Mouse (Mus musculus) hindbrain, embryonic 15.5 days (tissue): ENCODE data around the gene Atf6. TPM values are rescaled to one million over a fixed set of nuclear protein-coding genes. Genes with fewer than 3 reads are reported as not detected.

Experiments
- ATAC-seq: fragments of 200-750 bp; cut with Nextera tagmentation; 2 replicates; pipeline ENCODE4 v1.8.0; 2017; ENCODE audit warnings: low read depth, moderate number of reproducible peaks, moderate TSS enrichment; ENCODE audit not compliant: low FRiP score
- H3K27ac ChIP-seq: fragments of 300-500 bp; sonication (generic); replicated peaks from 2 replicates; pipeline ENCODE4 v1.5.1; 2015; ENCODE audit warnings: mild to moderate bottlenecking, inconsistent platforms
- H3K27me3 ChIP-seq: fragments of 300-500 bp; sonication (generic); 2 replicates; pipeline ENCODE4 v1.6.1; 2015; ENCODE audit warnings: control low read depth, inconsistent platforms
- H3K36me3 ChIP-seq: fragments of 300-500 bp; sonication (generic); 2 replicates; pipeline ENCODE4 v1.6.1; 2015; ENCODE audit warnings: control low read depth, inconsistent platforms
- H3K4me1 ChIP-seq: fragments of 300-500 bp; sonication (generic); replicated peaks from 2 replicates; pipeline ENCODE4 v1.6.1; 2015; ENCODE audit warnings: control low read depth, inconsistent platforms
- H3K4me2 ChIP-seq: fragments of 300-500 bp; sonication (generic); 2 replicates; pipeline ENCODE4 v1.6.1; 2015; ENCODE audit warnings: moderate library complexity, mild to moderate bottlenecking, inconsistent platforms
- H3K4me3 ChIP-seq: fragments of 300-500 bp; sonication (generic); 2 replicates; pipeline ENCODE4 v1.5.1; 2015; ENCODE audit warnings: mild to moderate bottlenecking, inconsistent platforms
- H3K9ac ChIP-seq: fragments of 300-500 bp; sonication (generic); 2 replicates; pipeline ENCODE4 v1.6.1; 2015; ENCODE audit warnings: inconsistent platforms
- H3K9me3 ChIP-seq: fragments of 300-500 bp; sonication (generic); 2 replicates; pipeline ENCODE4 v1.6.1; 2016; ENCODE audit warnings: control low read depth, inconsistent platforms
- WGBS: fragments of 180-500 bp; shearing (Covaris S2); methylation state at CpG from one replicate; pipeline ENCODE4 v1.1.7; 2015; 5-methylcytosine and 5-hydroxymethylcytosine counted together
- polyA plus RNA-seq: library from polyadenylated mRNA; unstranded; fragments of >200 nt; fragmentation: Nextera tagmentation; extraction: Ambion mirVana; gene quantifications from 2 replicates; pipeline ENCODE4 v1.2.1, GENCODE M21; 2015

The Atf6 gene
- polyA plus RNA-seq, 1 experiment from 2014 or later, result 7.6 TPM

- no peaks in the 10 kb centered on the region for H3K4me1 ChIP-seq
- no peaks in the 10 kb centered on the region for H3K27me3 ChIP-seq
- H3K4me3 ChIP-seq, result no peak overlapping the region
- no peak overlapping the region for H3K4me2 ChIP-seq
- H3K27ac ChIP-seq, result no peak overlapping the region
- no peak for ATAC-seq
- WGBS, result 88% methylated on average over 2 of the region's 2 CpGs
- H3K36me3 ChIP-seq, result no peaks in the 10 kb centered on the region
- H3K9me3 ChIP-seq, result no peaks in the 10 kb centered on the region
- H3K9ac ChIP-seq, result no peak overlapping the region
Measured at GRCm38 (mm10) chr1:170858872-170859271, 8.7 kb downstream of the Atf6 start.

- H3K36me3 ChIP-seq, result no peaks in the 10 kb centered on the region
- 90% methylated on average over 2 of the region's 2 CpGs for WGBS
- H3K9ac ChIP-seq, result no peak overlapping the region
- no peak overlapping the region for H3K4me3 ChIP-seq
- no peaks in the 10 kb centered on the region for H3K4me1 ChIP-seq
- no peak overlapping the region for H3K27ac ChIP-seq
- no peaks in the 10 kb centered on the region for H3K9me3 ChIP-seq
- H3K4me2 ChIP-seq, result no peak overlapping the region
- no peak for ATAC-seq
- no peaks in the 10 kb centered on the region for H3K27me3 ChIP-seq
Measured at GRCm38 (mm10) chr1:170857369-170857768, 10.2 kb downstream of the Atf6 start.

- no peak for ATAC-seq
- Histone ChIP-seq H3K27me3 (no peaks in the 10 kb centered on the region), H3K4me2 (no peak overlapping the region), H3K36me3 (0 out of 2 replicates have a peak, but pooled peaks cover 5% of the 10 kb centered on the region), H3K4me3 (no peak overlapping the region), H3K27ac (no peak overlapping the region), H3K9me3 (no peaks in the 10 kb centered on the region), H3K9ac (no peak overlapping the region), H3K4me1 (no peaks in the 10 kb centered on the region)
- 93% methylated on average over 13 of the region's 13 CpGs for WGBS
Measured at GRCm38 (mm10) chr1:170855056-170855760, 12.4 kb downstream of the Atf6 start.

- Histone ChIP-seq H3K9ac (no peak overlapping the region), H3K4me1 (no peaks in the 10 kb centered on the region), H3K27me3 (no peaks in the 10 kb centered on the region), H3K4me2 (no peak overlapping the region), H3K9me3 (no peaks in the 10 kb centered on the region), H3K27ac (no peak overlapping the region), H3K36me3 (0 out of 2 replicates have a peak, but pooled peaks cover 6% of the 10 kb centered on the region), H3K4me3 (no peak overlapping the region)
- 96% methylated on average over 3 of the region's 3 CpGs for WGBS
- no peak for ATAC-seq
Measured at GRCm38 (mm10) chr1:170853604-170854003, 14.0 kb downstream of the Atf6 start.

GRCm38 (mm10) chr1:170850637-170851624 lies 16.6 kb downstream of the Atf6 start:
- Histone ChIP-seq H3K4me3 (no peak overlapping the region), H3K9me3 (no peaks in the 10 kb centered on the region), H3K9ac (no peak overlapping the region), H3K36me3 (0 out of 2 replicates have a peak, but pooled peaks cover 6% of the 10 kb centered on the region), H3K27me3 (no peaks in the 10 kb centered on the region), H3K27ac (no peak overlapping the region), H3K4me1 (no peaks in the 10 kb centered on the region), H3K4me2 (no peak overlapping the region)
- no peak for ATAC-seq
- 96% methylated on average over 23 of the region's 23 CpGs for WGBS

- Histone ChIP-seq H3K27ac (no peak overlapping the region), H3K9me3 (no peaks in the 10 kb centered on the region), H3K36me3 (0 out of 2 replicates have a peak, but pooled peaks cover 6% of the 10 kb centered on the region), H3K27me3 (no peaks in the 10 kb centered on the region), H3K4me3 (no peak overlapping the region), H3K4me1 (no peaks in the 10 kb centered on the region), H3K9ac (no peak overlapping the region), H3K4me2 (no peak overlapping the region)
- no peak for ATAC-seq
- 94% methylated on average over 2 of the region's 2 CpGs for whole genome bisulfite sequencing
Measured at GRCm38 (mm10) chr1:170850007-170850406, 17.6 kb downstream of the Atf6 start.

- no peak overlapping the region for H3K27ac ChIP-seq
- H3K9me3 ChIP-seq, result no peaks in the 10 kb centered on the region
- no peak overlapping the region for H3K4me2 ChIP-seq
- no peak for ATAC-seq
- no peaks in the 10 kb centered on the region for H3K4me1 ChIP-seq
- H3K9ac ChIP-seq, result no peak overlapping the region
- H3K36me3 ChIP-seq, result 0 out of 2 replicates have a peak, but pooled peaks cover 6% of the 10 kb centered on the region
- 55% methylated on average over 10 of the region's 10 CpGs for WGBS
- H3K27me3 ChIP-seq, result no peaks in the 10 kb centered on the region
- H3K4me3 ChIP-seq, result no peak overlapping the region
Measured at GRCm38 (mm10) chr1:170845448-170846307, 21.9 kb downstream of the Atf6 start.

GRCm38 (mm10) chr1:170844380-170844779 lies 23.2 kb downstream of the Atf6 start:
- WGBS, result 59% methylated on average over 8 of the region's 8 CpGs
- H3K4me2 ChIP-seq, result no peak overlapping the region
- H3K4me1 ChIP-seq, result no peaks in the 10 kb centered on the region
- ATAC-seq, result no peak
- H3K4me3 ChIP-seq, result no peak overlapping the region
- H3K27me3 ChIP-seq, result no peaks in the 10 kb centered on the region
- no peaks in the 10 kb centered on the region for H3K36me3 ChIP-seq
- no peak overlapping the region for H3K9ac ChIP-seq
- H3K9me3 ChIP-seq, result no peaks in the 10 kb centered on the region
- no peak overlapping the region for H3K27ac ChIP-seq

GRCm38 (mm10) chr1:170839685-170840084 lies 27.9 kb downstream of the Atf6 start:
- H3K27me3 ChIP-seq, result no peaks in the 10 kb centered on the region
- H3K4me2 ChIP-seq, result no peak overlapping the region
- H3K36me3 ChIP-seq, result no peaks in the 10 kb centered on the region
- no peak overlapping the region for H3K27ac ChIP-seq
- H3K4me3 ChIP-seq, result no peak overlapping the region
- H3K4me1 ChIP-seq, result no peaks in the 10 kb centered on the region
- no peak overlapping the region for H3K9ac ChIP-seq
- ATAC-seq, result no peak
- H3K9me3 ChIP-seq, result no peaks in the 10 kb centered on the region

GRCm38 (mm10) chr1:170834756-170835155 lies 32.8 kb downstream of the Atf6 start:
- 74% methylated on average over 9 of the region's 9 CpGs for WGBS

GRCm38 (mm10) chr1:170829781-170830180 lies 37.8 kb downstream of the Atf6 start:
- Histone ChIP-seq H3K4me2 (no peak overlapping the region), H3K9me3 (no peaks in the 10 kb centered on the region), H3K4me3 (no peak overlapping the region), H3K9ac (no peak overlapping the region), H3K27ac (no peak overlapping the region), H3K36me3 (no peaks in the 10 kb centered on the region), H3K4me1 (no peaks in the 10 kb centered on the region), H3K27me3 (no peaks in the 10 kb centered on the region)
- WGBS, result 97% methylated on average over 1 of the region's 1 CpGs
- ATAC-seq, result no peak

More at GRCm38 (mm10) chr1:170834756-170835155, 32.8 kb downstream of the Atf6 start:
- Histone ChIP-seq H3K4me1 (no peaks in the 10 kb centered on the region), H3K36me3 (no peaks in the 10 kb centered on the region), H3K9me3 (no peaks in the 10 kb centered on the region), H3K4me3 (no peak overlapping the region), H3K4me2 (no peak overlapping the region), H3K9ac (no peak overlapping the region), H3K27ac (no peak overlapping the region), H3K27me3 (no peaks in the 10 kb centered on the region)
- ATAC-seq, result no peak
